Mouse (Mus musculus): ENCODE data around the gene Gm3512. TPM values are rescaled to one million over a fixed set of nuclear protein-coding genes. Genes with fewer than 3 reads are reported as not detected.
"Not testable (repeated sequence)": the region's sequence is repeated elsewhere in the genome, so short reads cannot be mapped to it uniquely, and the experiment has no call there.

Gene Gm3512
- polyA plus RNA-seq (2012; ENCODE audit: insufficient read depth, low replicate concordance): not detected in 2 replicates

- H3K36me3 ChIP-seq (replicated peaks; ENCODE audit: low read length); H3K27me3 ChIP-seq (replicated peaks); H3K4me3 ChIP-seq (replicated peaks); H3K4me1 ChIP-seq; H3K9me3 ChIP-seq: not testable (repeated sequence)
These were observed at the start of gene Gm3512 for GRCm38 (mm10) chr14:7174483-7174971. Gene Gm3512 (minus strand): TSS chr14:7174533.

- H3K36me3 ChIP-seq (replicated peaks; ENCODE audit: low read length); H3K4me3 ChIP-seq (replicated peaks); H3K9me3 ChIP-seq; H3K27me3 ChIP-seq (replicated peaks); H3K4me1 ChIP-seq: not testable (repeated sequence)
These were observed 25.7 kb upstream of the Gm3512 start for GRCm38 (mm10) chr14:7200070-7200469.

- H3K36me3 ChIP-seq (replicated peaks; ENCODE audit: low read length); H3K4me1 ChIP-seq; H3K4me3 ChIP-seq (replicated peaks); H3K9me3 ChIP-seq; H3K27me3 ChIP-seq (replicated peaks): not testable (repeated sequence)
These were observed 20.1 kb upstream of the Gm3512 start, which contains the start of gene Gm16434 for GRCm38 (mm10) chr14:7194440-7194839. Gene Gm16434 (minus strand): TSS chr14:7194540.

DNA sequence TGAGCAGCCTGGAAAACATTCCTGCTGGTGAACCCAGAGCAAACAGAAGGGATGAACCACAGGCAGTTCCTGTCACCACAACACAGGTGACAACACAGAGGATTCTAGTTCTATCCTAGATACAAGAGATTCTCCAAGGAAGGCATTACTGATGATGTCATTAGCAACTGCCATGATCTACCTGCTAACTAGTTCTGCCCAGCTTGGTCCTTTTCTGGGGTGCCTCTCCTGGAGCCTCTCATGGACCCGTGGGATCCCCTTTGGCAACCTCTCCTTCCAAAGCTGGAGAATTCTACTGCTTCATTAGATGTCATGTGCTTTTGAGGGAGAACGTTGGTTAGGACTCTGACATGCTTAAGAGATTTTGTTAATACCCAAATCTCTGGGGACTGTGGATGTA is 49.0 kb downstream of the Gm3512 start, which contains the start of gene Gm6676:
Gene Gm6676, minus strand, starts transcription at position 101 of the 400 bp plus-strand sequence.
- H3K27me3 ChIP-seq (replicated peaks); H3K36me3 ChIP-seq (replicated peaks; ENCODE audit: low read length): not testable (repeated sequence)

DNA sequence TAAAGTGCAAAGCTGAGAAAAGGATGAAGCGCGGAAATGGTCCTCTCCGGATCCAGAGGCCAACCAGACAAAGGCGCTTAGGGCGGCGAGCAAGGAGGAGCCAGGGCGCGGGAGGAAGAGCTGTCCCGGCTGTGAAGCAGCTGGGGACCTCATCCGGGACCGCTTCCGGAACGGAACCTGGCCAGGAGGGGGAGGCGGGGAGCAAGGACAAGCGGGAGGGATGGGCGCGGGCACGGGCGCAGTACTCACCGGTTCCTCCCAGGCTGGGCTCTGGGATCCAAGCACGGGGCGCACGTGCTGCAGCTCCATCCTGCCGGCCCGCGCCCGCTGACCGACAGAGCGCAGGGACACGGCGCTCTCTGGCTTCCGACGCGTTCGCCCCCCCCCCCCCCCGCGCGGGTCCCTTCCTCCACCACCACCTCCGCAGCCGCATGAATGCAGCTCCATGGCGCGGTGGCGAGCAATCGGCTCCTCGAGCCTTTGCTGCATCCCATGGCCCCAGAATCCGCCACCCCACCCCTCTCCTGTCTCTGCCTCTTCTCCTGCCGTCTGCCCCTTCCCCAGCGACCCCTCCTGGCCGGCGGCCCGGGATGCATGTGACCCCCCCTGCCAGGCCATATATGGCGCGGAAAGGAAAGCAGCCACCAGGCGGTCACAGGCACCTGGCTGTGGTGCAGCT is 69.1 kb downstream of the Gm3512 start:
- H3K9me3 ChIP-seq; H3K4me3 ChIP-seq (replicated peaks); H3K27me3 ChIP-seq (replicated peaks); H3K36me3 ChIP-seq (replicated peaks; ENCODE audit: low read length); H3K4me1 ChIP-seq: not testable (repeated sequence)

More for the DNA sequence above, 49.0 kb downstream of the Gm3512 start, which contains the start of gene Gm6676:
- H3K9me3 ChIP-seq; H3K4me1 ChIP-seq; H3K4me3 ChIP-seq (replicated peaks): not testable (repeated sequence)

Other genes with a start within 250 kb of the Gm3512 start
- gene Gm6356, start 200.7 kb downstream of the Gm3512 start, polyA plus RNA-seq (2012; ENCODE audit: insufficient read depth, low replicate concordance): not detected in 2 replicates
- not detected in 2 replicates for gene Gm10406, start 147.1 kb downstream of the Gm3512 start, polyA plus RNA-seq (2012; ENCODE audit: insufficient read depth, low replicate concordance)
- not detected in 2 replicates for gene Gm3685, start 129.6 kb downstream of the Gm3512 start, polyA plus RNA-seq (2012; ENCODE audit: insufficient read depth, low replicate concordance)
- not detected in 2 replicates for gene Gm3696, start 73.9 kb downstream of the Gm3512 start, polyA plus RNA-seq (2012; ENCODE audit: insufficient read depth, low replicate concordance)
- not detected in 2 replicates for gene Gm6676, start 49.1 kb downstream of the Gm3512 start, polyA plus RNA-seq (2012; ENCODE audit: insufficient read depth, low replicate concordance)
- gene Gm16434, start 20.0 kb upstream of the Gm3512 start, polyA plus RNA-seq (2012; ENCODE audit: insufficient read depth, low replicate concordance): not detected in 2 replicates
- gene Gm3727, start 90.2 kb upstream of the Gm3512 start, polyA plus RNA-seq (2012; ENCODE audit: insufficient read depth, low replicate concordance): not detected in 2 replicates
- not detected in 2 replicates for gene Gm3739, start 140.5 kb upstream of the Gm3512 start, polyA plus RNA-seq (2012; ENCODE audit: insufficient read depth, low replicate concordance)
- gene Gm5797, start 157.9 kb upstream of the Gm3512 start, polyA plus RNA-seq (2012; ENCODE audit: insufficient read depth, low replicate concordance): not detected in 2 replicates
- not detected in 2 replicates for gene Gm8374, start 190.6 kb upstream of the Gm3512 start, polyA plus RNA-seq (2012; ENCODE audit: insufficient read depth, low replicate concordance)